Mouse (Mus musculus) liver, embryonic 14.5 days (tissue): ENCODE measurements around the gene Cox19.

Experiments
- CTCF ChIP-seq: IDR thresholded peaks from 2 replicates; pipeline ENCODE4 v1.5.1; 2016; ENCODE audit warnings: antibody characterized with exemption, low read depth, control low read depth
- EP300 ChIP-seq: IDR thresholded peaks from 2 replicates; pipeline ENCODE4 v1.6.1; 2016; ENCODE audit warnings: antibody characterized with exemption, low read depth

GRCm38 (mm10) chr5:139373889-139374444 is 22.7 kb upstream of the Cox19 start:
- TF ChIP-seq CTCF (no peak), EP300 (no peak)
